Mouse (Mus musculus): ENCODE results near the gene Tmem43. TPM values are rescaled to one million over a fixed set of nuclear protein-coding genes. Genes with fewer than 3 reads are reported as not detected.
"Not testable (repeated sequence)": the region's sequence is repeated elsewhere in the genome, so short reads cannot be mapped to it uniquely, and the experiment has no call there.

Tmem43 gene
- total RNA-seq (2021), result 10 to 100 TPM; 28.4 to 32.1 TPM
- long read RNA-seq, transcript Tmem43-201 (12 exons, 2,903 nt), result major isoform, 16 of 16 reads
- long read RNA-seq, partial matches to known transcripts, result 0 of 16 reads
- long read RNA-seq, other reads (novel, unspliced or antisense), result 0 of 16 reads

DNA sequence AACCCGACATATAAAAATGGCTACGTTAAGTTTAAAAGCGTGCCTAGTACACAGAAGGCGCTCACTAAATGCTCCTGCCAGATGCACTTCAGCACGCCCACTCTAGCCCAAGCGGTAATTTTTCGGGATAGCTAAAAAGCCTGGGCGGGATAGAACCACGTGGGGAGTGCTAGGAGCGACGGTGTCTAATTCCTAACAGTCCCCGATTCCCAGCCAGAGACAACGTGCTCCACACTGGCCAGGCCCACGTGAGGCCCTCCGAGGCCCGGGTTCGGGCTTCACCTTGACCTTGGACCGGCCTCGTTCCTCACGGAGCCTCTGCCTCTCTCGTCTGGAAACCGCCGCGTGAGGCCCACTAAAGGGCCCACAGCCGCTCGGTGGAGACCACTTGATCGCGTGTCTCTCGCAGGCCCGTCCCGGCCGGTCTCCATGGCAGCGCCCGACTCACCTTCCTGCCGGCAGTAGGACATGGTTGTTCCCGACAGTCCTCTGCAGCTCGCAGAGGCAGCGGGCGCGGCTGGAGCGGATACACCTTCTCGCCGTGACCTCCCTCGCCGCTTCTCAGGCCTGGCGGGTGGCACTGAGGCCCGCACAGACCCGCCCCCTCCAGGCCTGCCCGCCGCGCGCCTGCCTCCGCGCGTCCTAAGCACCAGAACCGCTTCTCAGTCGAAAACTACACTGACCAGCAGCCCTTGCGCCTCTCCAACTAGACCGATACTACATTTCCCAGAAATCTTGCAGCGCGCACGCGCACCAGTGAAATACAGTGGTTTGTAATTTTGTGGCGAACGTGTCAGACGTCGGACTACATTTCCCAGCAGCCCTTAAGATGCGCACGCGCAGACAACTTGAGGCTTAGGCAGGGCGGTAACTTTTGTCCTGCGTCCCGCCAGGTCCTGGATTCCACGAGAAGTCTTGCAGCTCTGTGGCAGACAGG, at the start of gene Tmem43, which contains the start of gene Chchd4:
Gene Tmem43, plus strand, starts transcription at position 836 of the 937 bp plus-strand sequence.
Gene Chchd4, minus strand, starts transcription at position 679 of the 937 bp plus-strand sequence.
- DNase-seq (ENCODE audit: low spot score in 2 of 2), result peak; percentile 98 to 99

DNA sequence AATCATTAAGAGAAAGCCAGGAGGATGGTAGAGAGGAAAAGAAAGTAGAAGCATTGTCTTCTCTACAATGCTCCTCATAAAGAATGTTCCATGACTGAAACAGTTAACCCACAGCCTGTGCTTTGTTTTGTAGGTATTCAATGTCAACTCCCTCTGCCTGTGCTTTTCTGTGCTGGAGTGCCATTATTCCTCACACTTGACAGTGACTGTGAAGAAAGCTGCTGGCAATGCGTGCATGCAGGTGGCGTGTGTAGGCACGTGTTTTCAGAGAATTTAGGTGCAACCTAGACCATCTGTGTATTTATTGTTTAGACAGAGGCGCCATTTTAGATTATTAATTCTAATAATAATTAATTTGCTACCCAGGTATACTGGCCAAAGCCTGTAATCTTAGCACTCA, 49.4 kb upstream of the Tmem43 start:
- DNase-seq (ENCODE audit: low spot score in 2 of 2), result no peak

- DNase-seq (ENCODE audit: low spot score in 2 of 2), result peak; percentile 98
Observed at GRCm38 (mm10) chr6:91440474-91441144, 32.9 kb upstream of the Tmem43 start.

GRCm38 (mm10) chr6:91441145-91441662, 32.3 kb upstream of the Tmem43 start:
- DNase-seq (ENCODE audit: low spot score in 2 of 2), result no peak

DNA sequence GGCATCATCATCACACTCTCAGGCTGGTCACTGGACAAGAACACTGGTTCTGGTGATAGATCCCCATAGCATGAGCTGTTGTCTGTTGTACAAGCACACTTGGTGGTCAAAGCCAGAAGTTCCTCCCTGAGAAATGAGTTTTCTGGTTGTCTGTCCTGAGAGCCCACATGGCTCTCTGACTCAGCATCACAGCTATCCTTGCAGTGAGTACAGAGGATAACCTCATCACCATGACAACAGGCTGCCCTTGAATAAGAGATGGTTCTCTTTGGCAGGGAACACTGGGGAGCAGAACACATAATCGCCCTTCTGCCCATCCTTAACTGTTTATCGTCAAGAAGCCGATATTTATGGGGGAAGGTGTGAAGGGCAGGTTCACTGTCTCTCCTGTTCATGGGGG, 28.2 kb upstream of the Tmem43 start:
- DNase-seq (ENCODE audit: low spot score in 2 of 2), result no peak

GRCm38 (mm10) chr6:91449472-91450225, 23.9 kb upstream of the Tmem43 start:
- DNase-seq (ENCODE audit: low spot score in 2 of 2), result no peak

GRCm38 (mm10) chr6:91452056-91452455, 21.4 kb upstream of the Tmem43 start:
- DNase-seq (ENCODE audit: low spot score in 2 of 2), result no peak

GRCm38 (mm10) chr6:91454546-91454945, 19.0 kb upstream of the Tmem43 start:
- no peak for DNase-seq (ENCODE audit: low spot score in 2 of 2)

DNA sequence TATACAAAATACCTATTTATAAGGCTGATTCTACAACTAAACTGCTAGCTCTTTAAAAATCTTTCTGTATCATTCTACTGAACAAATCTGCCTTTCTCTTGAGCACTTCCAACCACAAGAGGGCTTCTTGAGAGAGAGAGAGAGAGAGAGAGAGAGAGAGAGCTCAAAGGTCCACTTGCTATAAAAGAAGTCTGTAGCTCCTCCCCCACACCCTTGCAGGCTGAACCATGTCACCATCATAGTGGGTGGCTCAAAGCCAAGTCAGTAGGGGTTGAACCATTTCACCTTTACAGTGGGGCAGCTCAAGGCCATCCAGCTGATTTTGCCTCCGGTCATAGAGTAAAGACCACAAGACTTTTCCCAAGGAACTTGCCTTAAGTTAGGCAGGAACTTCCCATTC, 14.0 kb upstream of the Tmem43 start:
- DNase-seq (ENCODE audit: low spot score in 2 of 2), result no peak

- no peak for DNase-seq (ENCODE audit: low spot score in 2 of 2)
Observed at GRCm38 (mm10) chr6:91465756-91466155, 7.7 kb upstream of the Tmem43 start.

GRCm38 (mm10) chr6:91467106-91467505, 6.4 kb upstream of the Tmem43 start:
- DNase-seq (ENCODE audit: low spot score in 2 of 2), result no peak

DNA sequence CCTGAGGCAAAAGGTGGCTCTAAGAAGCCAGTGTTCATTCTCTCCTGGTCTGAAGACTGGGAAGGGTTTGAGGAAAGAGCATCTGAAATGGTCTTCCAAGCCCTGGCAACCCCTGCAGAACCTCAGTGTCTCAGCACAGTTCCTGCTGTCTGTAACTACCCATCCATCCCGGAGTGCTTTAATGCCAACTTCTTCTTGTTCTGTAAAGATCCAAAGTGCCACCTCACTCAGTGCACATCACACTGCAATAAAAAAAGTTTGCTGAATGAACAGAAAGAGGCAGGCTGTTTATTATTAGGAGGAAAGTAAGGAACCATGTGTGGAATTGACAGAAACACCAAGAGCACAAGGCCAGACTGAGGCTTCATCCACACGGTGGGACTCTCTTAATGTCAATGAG, 2.8 kb upstream of the Tmem43 start:
- no peak for DNase-seq (ENCODE audit: low spot score in 2 of 2)

DNA sequence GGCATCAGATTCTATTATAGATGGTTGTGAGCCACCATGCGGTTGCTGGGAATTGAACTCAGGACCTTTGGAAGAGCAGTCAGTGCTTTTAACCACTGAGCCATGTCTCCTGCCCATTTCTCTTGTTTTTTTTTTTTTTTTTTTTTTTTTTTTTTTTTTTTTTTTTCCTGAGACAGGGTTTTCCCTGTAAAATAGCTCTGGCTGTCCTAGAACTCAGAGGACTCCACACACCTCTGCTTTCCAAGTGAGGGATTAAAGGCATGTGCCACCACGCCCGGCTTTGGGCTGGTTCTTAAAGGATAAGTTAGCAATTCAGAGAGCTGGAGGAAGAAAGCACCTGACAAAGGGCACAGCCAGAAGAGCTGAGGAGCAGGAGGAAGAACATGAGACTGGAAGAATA, 2.1 kb upstream of the Tmem43 start:
- not testable (repeated sequence) for DNase-seq (ENCODE audit: low spot score in 2 of 2)

DNA sequence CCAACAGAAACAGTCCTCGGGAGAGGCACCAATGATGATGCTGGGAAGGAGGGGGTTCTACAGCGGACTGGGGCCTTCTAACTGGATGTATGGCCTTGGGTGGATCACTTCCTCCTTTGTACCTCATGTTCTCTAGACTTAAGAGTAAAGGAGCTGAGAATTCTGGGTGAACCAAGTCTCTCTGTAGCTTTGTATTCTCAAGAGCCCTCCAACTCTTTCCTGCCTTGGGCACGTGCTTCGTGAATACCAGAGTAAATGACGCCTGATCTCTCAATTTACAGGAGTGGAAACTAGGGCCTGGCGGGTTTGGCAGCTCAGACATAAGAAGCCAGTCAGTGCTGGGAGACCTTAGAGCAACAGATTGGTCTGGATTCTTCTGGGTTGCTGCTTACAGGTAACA, 1.2 kb upstream of the Tmem43 start:
- DNase-seq (ENCODE audit: low spot score in 2 of 2), result peak in 1 of 2 experiments; percentile 6

GRCm38 (mm10) chr6:91473805-91474440, 420 bp downstream of the Tmem43 start:
- no peak for DNase-seq (ENCODE audit: low spot score in 2 of 2)

GRCm38 (mm10) chr6:91474441-91475190, 1.1 kb downstream of the Tmem43 start:
- no peak for DNase-seq (ENCODE audit: low spot score in 2 of 2)

- DNase-seq (ENCODE audit: low spot score in 2 of 2), result no peak
Observed at GRCm38 (mm10) chr6:91476541-91476940, 3.0 kb downstream of the Tmem43 start.

DNA sequence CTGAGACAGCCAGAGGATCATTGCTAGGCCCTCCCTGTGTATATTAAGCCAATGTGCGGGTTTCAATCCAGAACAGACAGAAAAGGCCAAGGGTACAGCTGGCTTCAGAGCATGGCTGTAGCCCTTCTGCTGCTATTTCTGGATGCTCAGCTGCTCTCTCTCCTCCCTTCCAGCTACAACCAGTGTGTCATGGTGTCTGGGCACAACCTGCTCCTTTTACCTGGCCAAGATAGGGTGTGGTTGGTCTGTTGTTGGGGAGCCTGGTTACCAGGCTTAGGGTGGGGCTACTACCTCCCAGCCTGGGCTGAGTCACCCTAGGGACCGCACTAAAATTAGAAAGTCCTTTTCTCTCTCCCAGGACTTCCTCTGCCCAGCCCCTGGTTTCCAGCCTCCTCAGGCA, 9.9 kb downstream of the Tmem43 start:
- no peak for DNase-seq (ENCODE audit: low spot score in 2 of 2)

- no peak for DNase-seq (ENCODE audit: low spot score in 2 of 2)
Observed at GRCm38 (mm10) chr6:91486736-91487453, 13.4 kb downstream of the Tmem43 start.

All from layer of hippocampus, postnatal 10 days (tissue).